Mouse (Mus musculus): ENCODE measurements around the gene Neurod2. TPM values are rescaled to one million over a fixed set of nuclear protein-coding genes. Genes with fewer than 3 reads are reported as not detected.

Neurod2 gene
- polyA plus RNA-seq, 1 experiment from 2014 or later: 11.2 TPM

GRCm38 (mm10) chr11:98293070-98293469, 36.4 kb downstream of the Neurod2 start:
- no peak for ATAC-seq (ENCODE audit: low FRiP score, low read depth)
- H3K27me3 ChIP-seq (replicated peaks): peaks cover 34% of the 10 kb centered on the region
- WGBS: 46% methylated on average over 2 of the region's 2 CpGs
- H3K36me3 ChIP-seq: no peaks in the 10 kb centered on the region
- H3K4me1 ChIP-seq: peaks cover 32% of the 10 kb centered on the region
- no peaks in the 10 kb centered on the region for H3K9me3 ChIP-seq
- no peak overlapping the region for H3K4me2 ChIP-seq (replicated peaks)
- H3K4me3 ChIP-seq: no peak overlapping the region
- H3K9ac ChIP-seq: no peak overlapping the region
- H3K27ac ChIP-seq: no peak overlapping the region

GRCm38 (mm10) chr11:98290906-98291305, 38.5 kb downstream of the Neurod2 start:
- ATAC-seq (ENCODE audit: low FRiP score, low read depth): no peak
- Histone ChIP-seq H3K4me3 (no peak overlapping the region), H3K4me2 (replicated peaks) (no peak overlapping the region), H3K36me3 (no peaks in the 10 kb centered on the region), H3K9ac (no peak overlapping the region), H3K4me1 (peaks cover 18% of the 10 kb centered on the region), H3K27me3 (replicated peaks) (0 out of 2 replicates have a peak, but pooled peaks cover 19% of the 10 kb centered on the region), H3K9me3 (no peaks in the 10 kb centered on the region), H3K27ac (no peak overlapping the region)
- 79% methylated on average over 2 of the region's 2 CpGs for WGBS

- Histone ChIP-seq H3K4me1 (peaks cover 8% of the 10 kb centered on the region), H3K27ac (no peak overlapping the region), H3K4me2 (replicated peaks) (no peak overlapping the region), H3K36me3 (no peaks in the 10 kb centered on the region), H3K27me3 (replicated peaks) (0 out of 2 replicates have a peak, but pooled peaks cover 12% of the 10 kb centered on the region), H3K9me3 (no peaks in the 10 kb centered on the region), H3K4me3 (no peak overlapping the region), H3K9ac (no peak overlapping the region)
- ATAC-seq (ENCODE audit: low FRiP score, low read depth): no peak
- WGBS: 32% methylated on average over 13 of the region's 13 CpGs
These were observed 39.6 kb downstream of the Neurod2 start for GRCm38 (mm10) chr11:98289873-98290272.

GRCm38 (mm10) chr11:98287961-98288360, 41.5 kb downstream of the Neurod2 start:
- Histone ChIP-seq H3K9me3 (no peaks in the 10 kb centered on the region), H3K27me3 (replicated peaks) (0 out of 2 replicates have a peak, but pooled peaks cover 10% of the 10 kb centered on the region), H3K4me2 (replicated peaks) (no peak overlapping the region), H3K4me3 (no peak overlapping the region), H3K4me1 (peaks cover 10% of the 10 kb centered on the region; the same call in 1 of the 2 replicates), H3K36me3 (no peaks in the 10 kb centered on the region), H3K9ac (no peak overlapping the region), H3K27ac (no peak overlapping the region)
- ATAC-seq (ENCODE audit: low FRiP score, low read depth): no peak
- WGBS: 55% methylated on average over 7 of the region's 7 CpGs

GRCm38 (mm10) chr11:98287531-98287930, 41.9 kb downstream of the Neurod2 start:
- H3K9me3 ChIP-seq: no peaks in the 10 kb centered on the region
- no peak overlapping the region for H3K27ac ChIP-seq
- H3K9ac ChIP-seq: no peak overlapping the region
- no peaks in the 10 kb centered on the region for H3K36me3 ChIP-seq
- H3K4me2 ChIP-seq (replicated peaks): no peak overlapping the region
- no peak overlapping the region for H3K4me3 ChIP-seq
- WGBS: 49% methylated on average over 5 of the region's 5 CpGs
- H3K4me1 ChIP-seq: peaks cover 12% of the 10 kb centered on the region; the same call in 1 of the 2 replicates
- no peak for ATAC-seq (ENCODE audit: low FRiP score, low read depth)
- 0 out of 2 replicates have a peak, but pooled peaks cover 8% of the 10 kb centered on the region for H3K27me3 ChIP-seq (replicated peaks)

- no peak for ATAC-seq (ENCODE audit: low FRiP score, low read depth)
- peaks cover 12% of the 10 kb centered on the region; the same call in 1 of the 2 replicates for H3K4me1 ChIP-seq
- no peak overlapping the region for H3K27ac ChIP-seq
- H3K27me3 ChIP-seq (replicated peaks): 0 out of 2 replicates have a peak, but pooled peaks cover 3% of the 10 kb centered on the region
- H3K9me3 ChIP-seq: no peaks in the 10 kb centered on the region
- H3K4me2 ChIP-seq (replicated peaks): no peak overlapping the region
- 51% methylated on average over 2 of the region's 2 CpGs for WGBS
- H3K36me3 ChIP-seq: no peaks in the 10 kb centered on the region
- H3K9ac ChIP-seq: no peak overlapping the region
- H3K4me3 ChIP-seq: no peak overlapping the region
These were observed 44.1 kb downstream of the Neurod2 start for GRCm38 (mm10) chr11:98285368-98285767.

- H3K4me3 ChIP-seq: no peak overlapping the region
- H3K9me3 ChIP-seq: no peaks in the 10 kb centered on the region
- no peak overlapping the region for H3K9ac ChIP-seq
- peaks cover 12% of the 10 kb centered on the region; the same call in 1 of the 2 replicates for H3K4me1 ChIP-seq
- H3K27ac ChIP-seq: no peak overlapping the region
- peak overlapping the region; percentile 44 for H3K4me2 ChIP-seq (replicated peaks)
- peak; percentile 82 for ATAC-seq (ENCODE audit: low FRiP score, low read depth)
- peaks cover 5% of the 10 kb centered on the region for H3K36me3 ChIP-seq
- H3K27me3 ChIP-seq (replicated peaks): no peaks in the 10 kb centered on the region
- WGBS: 3% methylated on average over 15 of the region's 17 CpGs
These were observed 45.2 kb downstream of the Neurod2 start for GRCm38 (mm10) chr11:98284230-98284629.

GRCm38 (mm10) chr11:98283740-98284139, 45.7 kb downstream of the Neurod2 start:
- peaks cover 10% of the 10 kb centered on the region for H3K36me3 ChIP-seq
- no peak overlapping the region for H3K9ac ChIP-seq
- 26% methylated on average over 9 of the region's 9 CpGs for WGBS
- no peaks in the 10 kb centered on the region for H3K27me3 ChIP-seq (replicated peaks)
- peak; percentile 76; the same call in 1 of the 2 replicates for ATAC-seq (ENCODE audit: low FRiP score, low read depth)
- no peak overlapping the region for H3K27ac ChIP-seq
- H3K4me2 ChIP-seq (replicated peaks): peak overlapping the region; percentile 44
- no peak overlapping the region for H3K4me3 ChIP-seq
- no peaks in the 10 kb centered on the region for H3K9me3 ChIP-seq
- H3K4me1 ChIP-seq: peaks cover 12% of the 10 kb centered on the region; the same call in 1 of the 2 replicates

Other genes with a start within 250 kb of the Neurod2 start
- gene Fbxl20, start 179.2 kb downstream of the Neurod2 start, polyA plus RNA-seq (2016; fragmentation: Nextera tagmentation; extraction: Ambion mirVana): 33.1 and 40.7 TPM in 2 replicates
- gene Med1, start 136.4 kb downstream of the Neurod2 start, polyA plus RNA-seq (2016; fragmentation: Nextera tagmentation; extraction: Ambion mirVana): 62.9 and 74.0 TPM in 2 replicates
- 13.5 and 13.6 TPM in 2 replicates for gene Cdk12, start 126.6 kb downstream of the Neurod2 start, polyA plus RNA-seq (2016; fragmentation: Nextera tagmentation; extraction: Ambion mirVana)
- 0.13 and 0.40 TPM in 2 replicates for gene Ppp1r1b, start 18.8 kb upstream of the Neurod2 start, polyA plus RNA-seq (2016; fragmentation: Nextera tagmentation; extraction: Ambion mirVana)
- 45.7 and 47.4 TPM in 2 replicates for gene Stard3, start 28.7 kb upstream of the Neurod2 start, polyA plus RNA-seq (2016; fragmentation: Nextera tagmentation; extraction: Ambion mirVana)
- 2.7 and 2.9 TPM in 2 replicates for gene Tcap, start 54.2 kb upstream of the Neurod2 start, polyA plus RNA-seq (2016; fragmentation: Nextera tagmentation; extraction: Ambion mirVana)
- 0.49 and 1.2 TPM in 2 replicates for gene Pnmt, start 56.8 kb upstream of the Neurod2 start, polyA plus RNA-seq (2016; fragmentation: Nextera tagmentation; extraction: Ambion mirVana)
- 9.0 and 9.5 TPM in 2 replicates for gene Pgap3, start 70.8 kb upstream of the Neurod2 start, polyA plus RNA-seq (2016; fragmentation: Nextera tagmentation; extraction: Ambion mirVana)
- gene Erbb2, start 82.8 kb upstream of the Neurod2 start, polyA plus RNA-seq (2016; fragmentation: Nextera tagmentation; extraction: Ambion mirVana): 16.4 and 17.5 TPM in 2 replicates
- gene Mien1, start 109.3 kb upstream of the Neurod2 start, polyA plus RNA-seq (2016; fragmentation: Nextera tagmentation; extraction: Ambion mirVana): 192 and 196 TPM in 2 replicates
- gene Grb7, start 116.7 kb upstream of the Neurod2 start, polyA plus RNA-seq (2016; fragmentation: Nextera tagmentation; extraction: Ambion mirVana): 0.66 and 0.99 TPM in 2 replicates
- 0.25 and 0.34 TPM in 2 replicates for gene Ikzf3, start 216.4 kb upstream of the Neurod2 start, polyA plus RNA-seq (2016; fragmentation: Nextera tagmentation; extraction: Ambion mirVana)
- gene Zpbp2, start 221.4 kb upstream of the Neurod2 start, polyA plus RNA-seq (2016; fragmentation: Nextera tagmentation; extraction: Ambion mirVana): 0.15 TPM in 1 of 2 replicates, not detected in the other